Mouse (Mus musculus) liver, embryonic 15.5 days (tissue): ENCODE data around the gene Med19. TPM values are rescaled to one million over a fixed set of nuclear protein-coding genes. Genes with fewer than 3 reads are reported as not detected.

Experiments used
- ATAC-seq: fragments of 200-750 bp; cut with Nextera tagmentation; 2 replicates; pipeline ENCODE4 v1.8.0; 2017; ENCODE audit warnings: moderate number of reproducible peaks, mild to moderate bottlenecking, moderate library complexity; ENCODE audit not compliant: insufficient read depth
- H3K27ac ChIP-seq: fragments of 300-500 bp; sonication (generic); replicated peaks from 2 replicates; pipeline ENCODE4 v1.5.1; 2015; ENCODE audit warnings: mild to moderate bottlenecking, inconsistent platforms
- H3K27me3 ChIP-seq: fragments of 300-500 bp; sonication (generic); 2 replicates; pipeline ENCODE4 v1.6.1; 2015; ENCODE audit warnings: mild to moderate bottlenecking, inconsistent platforms
- H3K36me3 ChIP-seq: fragments of 300-500 bp; sonication (generic); replicated peaks from 2 replicates; pipeline ENCODE4 v1.6.1; 2015; ENCODE audit warnings: moderate library complexity, mild to moderate bottlenecking, inconsistent platforms
- H3K4me1 ChIP-seq: fragments of 300-500 bp; sonication (generic); replicated peaks from 2 replicates; pipeline ENCODE4 v1.6.1; 2015; ENCODE audit warnings: inconsistent platforms
- H3K4me2 ChIP-seq: fragments of 300-500 bp; sonication (generic); 2 replicates; pipeline ENCODE4 v1.6.1; 2015; ENCODE audit warnings: moderate library complexity, mild to moderate bottlenecking, inconsistent platforms
- H3K4me3 ChIP-seq: fragments of 300-500 bp; sonication (generic); replicated peaks from 2 replicates; pipeline ENCODE4 v1.5.1; 2015; ENCODE audit warnings: mild to moderate bottlenecking, inconsistent platforms
- H3K9ac ChIP-seq: fragments of 300-500 bp; sonication (generic); 2 replicates; pipeline ENCODE4 v1.6.1; 2015; ENCODE audit warnings: moderate library complexity, mild to moderate bottlenecking, inconsistent platforms
- H3K9me3 ChIP-seq: fragments of 300-500 bp; sonication (generic); replicated peaks from 2 replicates; pipeline ENCODE4 v1.6.1; 2016; ENCODE audit warnings: inconsistent platforms
- WGBS: fragments of 180-500 bp; shearing (Covaris S2); methylation state at CpG from one replicate; pipeline ENCODE4 v1.1.7; 2015; ENCODE audit warnings: mixed read lengths; ENCODE audit not compliant: insufficient replicate concordance; 5-methylcytosine and 5-hydroxymethylcytosine counted together
- polyA plus RNA-seq: library from polyadenylated mRNA; unstranded; fragments of >200 nt; fragmentation: Nextera tagmentation; extraction: Ambion mirVana; gene quantifications from 2 replicates; pipeline ENCODE4 v1.2.1, GENCODE M21; 2015

Gene Med19
- polyA plus RNA-seq, 1 experiment from 2014 or later, result 21.1 TPM

- ATAC-seq, result no peak
- no peak overlapping the region for H3K4me3 ChIP-seq
- 74% methylated on average over 5 of the region's 5 CpGs for WGBS
- H3K9me3 ChIP-seq, result no peaks in the 10 kb centered on the region
- H3K27ac ChIP-seq, result peak overlapping the region; percentile 19; the same call in 1 of the 2 replicates
- peaks cover 36% of the 10 kb centered on the region for H3K4me1 ChIP-seq
- H3K9ac ChIP-seq, result no peak overlapping the region
- H3K27me3 ChIP-seq, result no peaks in the 10 kb centered on the region
- H3K36me3 ChIP-seq, result peaks cover 92% of the 10 kb centered on the region
- H3K4me2 ChIP-seq, result no peak overlapping the region
Measured at GRCm38 (mm10) chr2:84704329-84704728, 26.1 kb downstream of the Med19 start.

GRCm38 (mm10) chr2:84705295-84705694 lies 27.1 kb downstream of the Med19 start:
- H3K27me3 ChIP-seq, result no peaks in the 10 kb centered on the region
- whole genome bisulfite sequencing, result 74% methylated on average over 1 of the region's 1 CpGs
- no peak for ATAC-seq
- no peak overlapping the region for H3K4me3 ChIP-seq
- H3K27ac ChIP-seq, result no peak overlapping the region; the same call in 1 of the 2 replicates
- peaks cover 92% of the 10 kb centered on the region for H3K36me3 ChIP-seq
- no peak overlapping the region for H3K9ac ChIP-seq
- H3K4me1 ChIP-seq, result peaks cover 38% of the 10 kb centered on the region
- H3K4me2 ChIP-seq, result no peak overlapping the region
- no peaks in the 10 kb centered on the region for H3K9me3 ChIP-seq

- Histone ChIP-seq H3K36me3 (peaks cover 86% of the 10 kb centered on the region), H3K4me1 (peaks cover 49% of the 10 kb centered on the region), H3K27ac (no peak overlapping the region), H3K4me2 (no peak overlapping the region), H3K9ac (no peak overlapping the region), H3K4me3 (no peak overlapping the region), H3K27me3 (no peaks in the 10 kb centered on the region), H3K9me3 (no peaks in the 10 kb centered on the region)
- WGBS, result 72% methylated on average over 1 of the region's 1 CpGs
- ATAC-seq, result no peak
Measured at GRCm38 (mm10) chr2:84707523-84707922, 29.3 kb downstream of the Med19 start.

GRCm38 (mm10) chr2:84711898-84712297 lies 33.7 kb downstream of the Med19 start:
- Histone ChIP-seq H3K4me2 (no peak overlapping the region; the same call in 1 of the 2 replicates), H3K27ac (no peak overlapping the region), H3K27me3 (no peaks in the 10 kb centered on the region), H3K9ac (no peak overlapping the region), H3K4me1 (peaks cover 45% of the 10 kb centered on the region), H3K4me3 (no peak overlapping the region), H3K9me3 (no peaks in the 10 kb centered on the region), H3K36me3 (peaks cover 43% of the 10 kb centered on the region)
- ATAC-seq, result no peak
- WGBS, result 85% methylated on average over 2 of the region's 2 CpGs

- Histone ChIP-seq H3K36me3 (peaks cover 18% of the 10 kb centered on the region), H3K9me3 (no peaks in the 10 kb centered on the region), H3K4me1 (peaks cover 47% of the 10 kb centered on the region), H3K27ac (peak overlapping the region; percentile 99), H3K4me2 (peak overlapping the region; percentile 91), H3K27me3 (no peaks in the 10 kb centered on the region), H3K4me3 (peak overlapping the region; percentile 86), H3K9ac (peak overlapping the region; percentile 94)
- ATAC-seq, result no peak
- under 1% methylated on average over 26 of the region's 26 CpGs for WGBS
Measured at GRCm38 (mm10) chr2:84714422-84714810, 36.2 kb downstream of the Med19 start.

GRCm38 (mm10) chr2:84714811-84715561 lies 36.8 kb downstream of the Med19 start, which contains the start of gene Zdhhc5:
Gene Zdhhc5 (minus strand): TSS chr2:84715180.
- Histone ChIP-seq H3K4me2 (peak within 1 kb of the TSS; percentile 91), H3K36me3 (peaks cover 14% of the 10 kb centered on the region), H3K27ac (peak within 1 kb of the TSS; percentile 99), H3K27me3 (no peaks in the 10 kb centered on the region), H3K4me3 (peak within 1 kb of the TSS; percentile 86), H3K9ac (peak within 1 kb of the TSS; percentile 94), H3K4me1 (peaks cover 49% of the 10 kb centered on the region), H3K9me3 (no peaks in the 10 kb centered on the region)
- ATAC-seq, result peak; percentile 92
- under 1% methylated on average over 105 of the region's 107 CpGs for WGBS

GRCm38 (mm10) chr2:84715562-84716361 lies 37.6 kb downstream of the Med19 start:
- Histone ChIP-seq H3K36me3 (peaks cover 14% of the 10 kb centered on the region), H3K4me3 (peak overlapping the region; percentile 86), H3K27ac (peak overlapping the region; percentile 99), H3K27me3 (no peaks in the 10 kb centered on the region), H3K9ac (peak overlapping the region; percentile 88), H3K4me2 (peak overlapping the region; percentile 91), H3K9me3 (no peaks in the 10 kb centered on the region), H3K4me1 (peaks cover 43% of the 10 kb centered on the region)
- under 1% methylated on average over 33 of the region's 33 CpGs for WGBS
- ATAC-seq, result peak; percentile 86

GRCm38 (mm10) chr2:84716423-84717355 lies 38.5 kb downstream of the Med19 start:
- Histone ChIP-seq H3K27me3 (no peaks in the 10 kb centered on the region), H3K9ac (peak overlapping the region; percentile 88), H3K9me3 (no peaks in the 10 kb centered on the region), H3K4me2 (peak overlapping the region; percentile 91), H3K27ac (peak overlapping the region; percentile 99), H3K4me3 (peak overlapping the region; percentile 86), H3K4me1 (peaks cover 51% of the 10 kb centered on the region), H3K36me3 (peaks cover 17% of the 10 kb centered on the region)
- 8% methylated on average over 9 of the region's 9 CpGs for WGBS
- no peak for ATAC-seq

GRCm38 (mm10) chr2:84717357-84717756 lies 39.2 kb downstream of the Med19 start:
- Histone ChIP-seq H3K4me1 (peaks cover 54% of the 10 kb centered on the region), H3K27ac (peak overlapping the region; percentile 99)

GRCm38 (mm10) chr2:84720718-84721117 lies 42.5 kb downstream of the Med19 start:
- ATAC-seq, result no peak
- Histone ChIP-seq H3K4me1 (peaks cover 66% of the 10 kb centered on the region), H3K9me3 (no peaks in the 10 kb centered on the region), H3K36me3 (peaks cover 55% of the 10 kb centered on the region), H3K9ac (no peak overlapping the region), H3K4me3 (no peak overlapping the region), H3K4me2 (no peak overlapping the region), H3K27ac (0 out of 2 replicates have a peak overlapping the region, but pooled peaks have one; percentile 19), H3K27me3 (no peaks in the 10 kb centered on the region)
- WGBS, result 88% methylated on average over 2 of the region's 2 CpGs

More at GRCm38 (mm10) chr2:84717357-84717756, 39.2 kb downstream of the Med19 start:
- Histone ChIP-seq H3K36me3 (peaks cover 24% of the 10 kb centered on the region), H3K4me2 (peak overlapping the region; percentile 91), H3K27me3 (no peaks in the 10 kb centered on the region), H3K9me3 (no peaks in the 10 kb centered on the region), H3K4me3 (no peak overlapping the region), H3K9ac (peak overlapping the region; percentile 14; the same call in 1 of the 2 replicates)
- 84% methylated on average over 4 of the region's 4 CpGs for WGBS
- no peak for ATAC-seq
